Mouse (Mus musculus): ENCODE data around the gene Cacna1c. TPM values are rescaled to one million over a fixed set of nuclear protein-coding genes. Genes with fewer than 3 reads are reported as not detected.

Cacna1c gene
- total RNA-seq, 2 experiments from 2014 or later = 66.2 to 66.7 TPM

DNA sequence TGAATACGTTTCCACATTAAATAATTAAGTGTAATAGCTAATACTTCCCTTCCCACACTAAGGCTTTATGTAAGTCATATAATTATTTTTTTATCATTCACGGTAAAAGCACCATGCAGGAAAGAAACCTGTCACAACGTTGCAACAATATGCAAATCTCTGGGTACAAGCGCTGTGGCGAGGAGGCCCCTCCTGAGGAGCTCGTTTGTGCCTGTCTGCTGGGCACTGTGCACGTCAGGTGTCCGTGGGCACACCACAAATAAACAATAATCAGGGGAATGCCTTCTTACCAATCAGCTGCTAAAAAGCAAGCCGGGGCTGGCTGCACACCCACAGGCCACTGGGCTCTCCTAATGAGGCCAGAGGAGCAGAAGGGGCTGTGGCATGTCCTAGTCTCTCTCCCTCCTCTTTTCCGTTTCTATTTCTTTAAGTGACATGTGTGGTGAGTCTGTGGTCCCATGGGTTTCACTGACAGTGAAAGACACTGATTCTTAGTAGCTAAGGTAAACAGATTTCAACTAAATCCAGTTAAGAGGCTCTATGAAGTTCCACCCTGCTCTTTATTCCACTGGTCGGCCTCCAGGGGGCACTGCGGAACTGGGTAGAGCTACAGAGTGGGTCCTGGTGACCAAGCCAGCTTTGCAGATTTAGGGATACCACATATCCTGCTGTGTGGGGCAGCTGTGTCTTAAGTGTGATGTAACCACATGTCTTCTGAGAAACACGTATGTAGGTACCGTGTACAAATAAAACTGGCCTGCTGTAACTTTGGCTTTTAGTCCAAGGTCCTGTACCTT is 549.8 kb downstream of the Cacna1c start:
- DNase-seq (ENCODE audit: extremely low spot score in 1 of 2, low spot score in 2 of 2) = peak; percentile 21 to 88
- intact Hi-C loops (cut with DNase I) = loop anchor here (5.0 to 10.0 kb wide), 2 partner anchors 461 to 548 kb away; partner anchors contain the start of gene Cacna1c

DNA sequence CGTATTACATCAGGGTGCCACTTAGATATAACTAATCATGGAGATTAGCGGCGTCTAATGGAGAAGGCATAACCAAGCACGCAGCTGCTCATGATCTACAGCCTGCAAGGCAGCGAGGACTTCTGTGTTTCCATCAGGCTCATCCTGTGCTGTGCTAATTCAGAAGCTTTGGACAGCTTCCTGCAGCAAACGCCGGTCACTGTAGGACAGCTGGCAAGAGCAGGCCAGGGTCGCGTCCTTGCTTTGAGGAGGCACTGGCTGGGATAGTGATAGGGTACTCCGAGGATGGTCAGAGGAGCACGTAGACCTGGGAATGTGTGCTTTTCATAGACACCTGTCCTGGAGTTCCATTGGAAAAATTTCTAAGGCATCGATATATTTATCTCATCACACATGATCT is 551.4 kb downstream of the Cacna1c start:
- intact Hi-C loops (cut with DNase I) = loop anchor here (5.0 to 10.0 kb wide), 2 partner anchors 462 to 550 kb away; partner anchors contain the start of gene Cacna1c
- DNase-seq (ENCODE audit: extremely low spot score in 1 of 2, low spot score in 2 of 2) = no peak

DNA sequence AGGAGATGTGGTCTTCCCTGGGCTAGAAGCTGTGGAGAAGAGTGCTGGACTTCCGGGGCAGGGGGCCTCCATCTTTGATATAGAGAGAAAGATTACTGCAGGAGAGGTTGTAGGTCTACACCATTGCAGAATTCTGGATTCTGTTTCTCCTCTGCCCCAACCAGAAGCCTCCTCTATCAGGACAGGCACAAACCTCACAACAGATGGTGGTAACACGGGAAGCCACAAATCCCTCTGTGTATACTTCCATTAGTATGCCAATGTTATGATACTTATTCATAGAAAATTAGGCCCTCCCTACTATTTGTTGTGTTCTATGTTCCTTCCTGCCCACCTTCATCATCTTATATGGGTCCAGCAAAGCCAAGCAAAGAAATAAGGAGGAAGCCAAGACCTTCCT is 552.7 kb downstream of the Cacna1c start:
- intact Hi-C loops (cut with DNase I) = loop anchor here (10.0 kb wide), 1 partner anchor 551 kb away; the partner anchor contains the start of gene Cacna1c
- DNase-seq (ENCODE audit: extremely low spot score in 1 of 2, low spot score in 2 of 2) = no peak

DNA sequence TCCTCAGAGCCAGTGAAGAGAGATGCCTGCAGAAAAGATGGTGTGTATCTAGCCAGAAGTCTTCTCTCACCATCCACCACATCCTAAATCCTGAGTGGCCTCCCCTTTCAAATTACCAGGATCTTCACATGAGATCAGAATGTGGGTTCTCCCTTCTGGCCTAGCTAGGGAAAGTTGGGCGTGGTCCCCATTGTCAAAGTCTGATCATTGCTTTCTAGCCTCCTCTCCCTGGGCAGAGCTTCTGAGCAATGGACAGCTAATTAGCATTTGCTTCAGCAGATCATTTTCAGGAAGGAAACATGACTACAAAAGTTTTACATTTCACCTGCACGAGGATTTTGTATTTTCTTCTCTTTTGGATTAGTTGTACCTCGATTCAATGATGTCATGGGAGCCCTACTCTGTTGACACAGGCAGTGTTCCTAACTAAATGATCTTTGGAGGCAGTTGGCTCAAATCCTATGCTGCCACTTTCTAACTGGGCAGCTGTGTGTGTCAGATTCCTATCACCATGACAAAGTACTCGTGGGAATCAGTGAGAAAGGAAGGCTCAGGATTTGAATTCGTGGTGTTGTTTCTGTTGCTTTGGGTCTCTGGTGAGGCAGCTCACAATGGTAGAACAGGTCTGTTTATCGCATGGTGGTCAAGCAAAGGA is 554.4 kb downstream of the Cacna1c start:
- DNase-seq (ENCODE audit: extremely low spot score in 1 of 2, low spot score in 2 of 2) = no peak
- intact Hi-C loops (cut with DNase I) = loop anchor here (10.0 kb wide), 1 partner anchor 553 kb away; the partner anchor contains the start of gene Cacna1c

DNA sequence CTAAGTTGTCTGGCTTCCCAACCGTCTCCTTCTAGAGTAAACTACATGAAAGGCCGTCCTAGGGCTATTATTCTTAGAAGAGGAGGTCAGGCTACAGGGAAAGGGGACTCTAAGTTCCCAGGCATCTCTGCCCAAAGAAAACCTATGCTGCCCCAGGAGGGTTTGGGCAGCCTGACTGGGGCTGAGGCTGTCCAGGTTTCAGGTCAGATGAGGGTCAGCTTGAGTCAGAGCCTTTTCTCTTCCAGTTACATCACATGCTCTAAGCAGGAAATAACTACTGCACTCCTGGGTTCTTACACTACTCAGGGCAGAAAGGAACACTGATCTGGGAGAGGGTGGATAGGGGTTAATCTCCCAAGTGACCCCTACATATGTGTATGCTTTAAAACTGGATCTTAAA is 556.4 kb downstream of the Cacna1c start:
- DNase-seq (ENCODE audit: extremely low spot score in 1 of 2, low spot score in 2 of 2) = no peak
- intact Hi-C loops (cut with DNase I) = loop anchor here (10.0 kb wide), 1 partner anchor 555 kb away; the partner anchor contains the start of gene Cacna1c

DNA sequence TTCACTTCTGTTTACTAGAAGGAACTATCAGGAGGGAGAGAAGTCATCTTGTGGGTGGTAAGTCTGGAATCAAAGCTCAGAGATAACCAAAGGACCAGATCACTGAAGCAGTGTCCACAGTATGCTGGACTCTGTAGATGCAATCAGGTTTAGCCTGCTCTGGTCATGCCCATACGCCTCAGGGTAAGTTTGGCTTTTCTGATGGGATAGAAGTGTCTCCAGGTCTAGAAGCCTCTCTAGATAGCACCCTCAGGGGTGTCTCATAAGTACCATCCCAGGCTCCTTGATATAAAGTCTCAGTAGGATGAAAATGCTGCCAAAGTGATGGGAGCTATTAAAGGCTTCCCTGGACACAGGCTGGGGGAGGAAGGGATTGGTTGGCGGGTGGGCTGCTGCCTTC is 557.3 kb downstream of the Cacna1c start:
- no peak for DNase-seq (ENCODE audit: extremely low spot score in 1 of 2, low spot score in 2 of 2)
- intact Hi-C loops (cut with DNase I) = no loop called here

DNA sequence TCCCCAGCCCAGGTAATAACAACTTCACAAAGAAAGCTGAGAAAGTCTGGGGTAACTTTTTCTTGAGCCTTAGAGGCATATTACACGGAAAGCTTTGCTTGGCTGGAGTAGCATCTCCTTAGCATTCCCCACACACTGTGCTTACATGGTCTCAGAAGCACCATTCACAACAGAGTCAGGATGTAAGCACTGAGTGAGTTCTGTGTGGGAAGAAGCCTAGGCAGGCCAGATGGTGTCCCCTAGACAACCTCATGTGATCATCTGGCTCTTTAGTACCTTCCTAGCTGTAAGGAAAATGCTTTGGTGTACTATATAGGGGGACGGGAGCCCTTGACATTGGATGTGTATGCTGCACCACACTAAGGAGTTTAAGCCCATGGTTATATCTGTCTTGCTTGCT is 563.7 kb downstream of the Cacna1c start:
- no peak for DNase-seq (ENCODE audit: extremely low spot score in 1 of 2, low spot score in 2 of 2)

DNA sequence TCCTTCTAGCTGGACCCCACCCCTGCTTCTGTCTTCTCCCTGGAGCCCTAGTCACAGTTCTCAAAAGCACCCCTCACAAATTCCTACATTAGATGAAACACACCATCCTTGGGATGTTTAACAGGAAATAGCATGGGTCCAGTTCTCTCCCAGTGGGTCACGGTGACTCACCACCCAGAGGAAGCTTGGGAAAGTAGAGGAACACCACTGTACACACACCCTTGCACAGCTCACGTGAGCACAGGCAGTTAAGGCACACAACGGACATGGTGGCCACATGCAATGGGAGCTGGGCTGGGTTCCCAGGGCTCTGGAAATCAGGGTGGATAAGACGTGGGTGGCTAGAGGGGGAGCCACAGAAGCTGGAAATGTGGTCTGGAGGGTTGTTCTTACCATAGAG is 566.2 kb downstream of the Cacna1c start:
- intact Hi-C loops (cut with DNase I) = no loop called here
- no peak for DNase-seq (ENCODE audit: extremely low spot score in 1 of 2, low spot score in 2 of 2)

More for the DNA sequence above, 563.7 kb downstream of the Cacna1c start:
- intact Hi-C loops (cut with DNase I) = no loop called here

DNA sequence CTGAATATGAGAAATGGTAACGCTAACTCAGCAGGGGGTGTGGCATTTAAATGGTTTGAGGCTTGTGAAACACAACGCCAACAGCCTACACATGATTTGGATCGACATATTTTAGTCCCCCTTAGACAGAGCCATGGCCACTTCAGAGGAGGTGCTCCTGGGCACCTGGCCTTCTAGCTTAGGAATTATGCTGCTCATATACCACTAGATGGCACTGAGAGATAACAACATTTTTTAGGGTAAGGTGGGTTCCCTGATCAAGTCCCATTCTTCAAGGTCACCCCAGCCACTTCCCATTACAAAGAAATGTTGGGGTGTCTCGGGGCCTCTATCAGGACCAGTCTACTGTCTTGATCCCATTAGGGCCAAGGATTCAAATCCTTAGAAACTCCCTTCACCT is 570.0 kb downstream of the Cacna1c start:
- intact Hi-C loops (cut with DNase I) = no loop called here
- DNase-seq (ENCODE audit: extremely low spot score in 1 of 2, low spot score in 2 of 2) = no peak

DNA sequence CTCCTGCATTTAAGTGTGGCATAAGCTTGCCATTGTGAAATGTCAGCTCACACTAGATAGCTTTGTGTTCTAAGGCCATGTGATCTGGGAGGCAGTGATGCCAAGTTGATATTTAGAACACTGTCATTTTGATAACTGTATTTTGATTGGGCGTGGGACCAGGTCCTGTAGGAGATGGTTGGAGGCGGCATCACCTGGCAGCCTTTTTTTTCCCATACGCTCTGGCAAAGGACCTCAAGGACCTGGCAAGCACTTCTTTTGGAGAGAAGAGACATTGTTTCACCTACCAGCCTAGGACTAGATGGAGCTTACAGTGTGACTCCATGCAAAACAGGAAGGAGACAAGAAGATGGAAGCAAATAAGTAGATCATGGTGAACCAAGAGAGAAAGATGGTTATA is 572.6 kb downstream of the Cacna1c start:
- no peak for DNase-seq (ENCODE audit: extremely low spot score in 1 of 2, low spot score in 2 of 2)
- intact Hi-C loops (cut with DNase I) = no loop called here

DNA sequence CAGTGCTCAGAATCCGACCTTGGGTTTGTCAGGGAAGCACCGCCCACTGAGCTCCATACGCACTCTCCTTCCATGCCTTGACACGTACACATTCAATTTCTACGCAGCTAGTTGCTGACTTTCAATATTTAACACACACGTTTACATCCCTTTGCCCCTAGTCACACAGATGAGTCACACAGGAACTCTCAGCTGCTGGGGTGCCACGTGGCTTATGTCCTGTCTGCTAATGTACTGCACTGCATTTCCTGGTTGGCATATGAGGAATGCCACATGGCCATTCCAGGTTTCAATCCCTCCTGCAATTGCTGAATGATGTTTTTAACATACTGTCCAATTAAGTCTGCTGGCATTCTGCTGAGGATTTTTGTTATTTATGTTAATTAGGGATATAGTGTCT is 574.4 kb downstream of the Cacna1c start:
- DNase-seq (ENCODE audit: extremely low spot score in 1 of 2, low spot score in 2 of 2) = no peak
- intact Hi-C loops (cut with DNase I) = no loop called here

DNA sequence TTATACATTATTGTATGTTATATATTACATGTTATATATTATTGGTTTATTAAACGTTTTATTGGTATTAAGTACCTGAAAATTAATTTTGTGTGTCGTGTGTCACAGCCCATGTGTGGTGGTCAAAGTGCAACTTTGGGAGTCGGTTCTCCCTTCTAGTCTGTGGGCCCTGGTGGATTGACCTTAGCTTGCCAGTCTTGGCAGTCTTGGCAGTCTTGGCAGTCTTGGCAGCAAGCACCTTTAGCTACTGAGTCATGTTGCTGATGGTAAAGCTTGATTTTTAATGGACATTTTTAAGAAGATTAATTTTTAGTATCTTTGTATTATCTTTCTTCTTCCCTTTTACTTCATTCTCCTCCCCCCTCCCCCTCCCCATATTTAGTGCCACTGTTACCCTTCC is 574.8 kb downstream of the Cacna1c start:
- intact Hi-C loops (cut with DNase I) = no loop called here
- no peak for DNase-seq (ENCODE audit: extremely low spot score in 1 of 2, low spot score in 2 of 2)

DNA sequence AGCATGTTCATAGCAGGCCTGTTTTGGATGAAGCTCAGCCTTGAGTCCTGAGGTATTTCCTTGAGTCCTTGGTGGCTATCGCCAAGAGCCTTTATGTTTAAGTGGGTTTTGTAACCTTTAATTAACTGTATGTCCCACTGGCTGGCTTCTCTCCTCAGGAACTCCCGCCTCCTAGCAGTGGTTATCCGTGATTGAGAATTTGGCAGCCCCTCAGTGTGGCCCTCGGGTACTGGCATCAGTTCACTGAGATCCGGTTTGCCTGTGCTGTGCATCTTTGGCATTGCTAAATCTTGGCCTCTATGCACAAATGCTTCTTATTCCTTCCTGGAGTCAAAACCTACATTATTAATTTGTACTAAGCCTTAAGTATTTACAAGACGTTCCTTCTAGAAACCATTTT is 587.3 kb downstream of the Cacna1c start:
- no peak for DNase-seq (ENCODE audit: extremely low spot score in 1 of 2, low spot score in 2 of 2)
- intact Hi-C loops (cut with DNase I) = no loop called here

DNA sequence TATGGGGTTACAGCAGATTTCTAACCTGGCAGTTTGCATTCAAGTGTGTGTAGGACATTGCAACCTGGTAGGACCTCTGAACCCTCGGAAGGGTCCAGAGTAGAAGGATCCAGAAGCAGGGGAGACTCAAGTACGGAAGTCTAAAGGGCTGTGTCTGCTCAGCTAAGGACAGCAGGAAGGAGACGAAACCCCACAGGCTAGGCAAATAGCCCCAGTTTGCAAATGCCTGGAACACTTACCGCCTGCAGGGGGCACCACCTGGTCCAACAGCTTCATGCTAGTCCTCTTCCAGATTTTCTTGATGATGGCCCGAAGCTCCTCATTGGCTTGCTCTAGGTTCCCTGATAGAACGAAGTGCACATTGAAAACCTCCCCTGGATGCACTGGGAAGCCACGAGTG is 590.2 kb downstream of the Cacna1c start:
- intact Hi-C loops (cut with DNase I) = no loop called here
- no peak for DNase-seq (ENCODE audit: extremely low spot score in 1 of 2, low spot score in 2 of 2)

DNA sequence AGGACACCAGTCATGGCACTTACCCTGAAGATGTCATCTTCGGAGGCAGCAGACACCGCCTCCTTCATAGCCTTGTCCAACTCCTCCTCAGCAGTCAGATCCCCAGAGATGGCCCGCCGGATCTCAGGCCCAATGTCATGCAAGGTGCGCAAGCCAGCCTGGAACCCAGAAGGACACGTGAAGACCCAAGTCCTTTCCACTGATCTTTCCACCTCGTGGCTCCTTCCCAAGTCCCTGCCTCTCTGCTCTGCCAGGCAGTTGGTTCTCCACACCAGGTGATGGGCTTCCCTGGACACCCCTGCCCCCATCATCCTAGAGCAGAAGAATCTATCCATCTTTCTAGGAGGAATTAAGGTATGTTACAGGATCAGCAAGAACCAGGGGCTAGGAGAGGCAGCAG is 592.4 kb downstream of the Cacna1c start:
- intact Hi-C loops (cut with DNase I) = no loop called here
- DNase-seq (ENCODE audit: extremely low spot score in 1 of 2, low spot score in 2 of 2) = no peak

DNA sequence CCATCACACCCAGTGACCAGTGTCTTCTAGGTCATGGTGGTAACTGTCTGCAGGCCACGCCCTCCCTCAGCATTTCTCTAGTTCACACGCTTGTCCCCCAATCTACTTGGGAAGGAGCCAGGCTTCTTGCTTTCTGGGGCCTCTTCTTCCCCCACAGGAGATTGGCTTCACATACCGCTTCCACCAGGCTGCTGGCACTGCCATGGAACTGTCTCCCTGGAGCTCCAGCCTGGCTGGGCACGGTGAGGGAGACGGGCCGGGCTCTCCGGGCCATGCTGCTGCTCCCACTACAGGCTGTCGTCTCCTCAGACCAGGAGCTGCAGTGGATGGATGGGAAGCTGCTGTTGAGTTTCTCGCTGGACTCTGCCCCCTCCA is 600.5 kb downstream of the Cacna1c start:
- DNase-seq (ENCODE audit: extremely low spot score in 1 of 2, low spot score in 2 of 2) = peak in 1 of 2 experiments; percentile 34
- intact Hi-C loops (cut with DNase I) = no loop called here

DNA sequence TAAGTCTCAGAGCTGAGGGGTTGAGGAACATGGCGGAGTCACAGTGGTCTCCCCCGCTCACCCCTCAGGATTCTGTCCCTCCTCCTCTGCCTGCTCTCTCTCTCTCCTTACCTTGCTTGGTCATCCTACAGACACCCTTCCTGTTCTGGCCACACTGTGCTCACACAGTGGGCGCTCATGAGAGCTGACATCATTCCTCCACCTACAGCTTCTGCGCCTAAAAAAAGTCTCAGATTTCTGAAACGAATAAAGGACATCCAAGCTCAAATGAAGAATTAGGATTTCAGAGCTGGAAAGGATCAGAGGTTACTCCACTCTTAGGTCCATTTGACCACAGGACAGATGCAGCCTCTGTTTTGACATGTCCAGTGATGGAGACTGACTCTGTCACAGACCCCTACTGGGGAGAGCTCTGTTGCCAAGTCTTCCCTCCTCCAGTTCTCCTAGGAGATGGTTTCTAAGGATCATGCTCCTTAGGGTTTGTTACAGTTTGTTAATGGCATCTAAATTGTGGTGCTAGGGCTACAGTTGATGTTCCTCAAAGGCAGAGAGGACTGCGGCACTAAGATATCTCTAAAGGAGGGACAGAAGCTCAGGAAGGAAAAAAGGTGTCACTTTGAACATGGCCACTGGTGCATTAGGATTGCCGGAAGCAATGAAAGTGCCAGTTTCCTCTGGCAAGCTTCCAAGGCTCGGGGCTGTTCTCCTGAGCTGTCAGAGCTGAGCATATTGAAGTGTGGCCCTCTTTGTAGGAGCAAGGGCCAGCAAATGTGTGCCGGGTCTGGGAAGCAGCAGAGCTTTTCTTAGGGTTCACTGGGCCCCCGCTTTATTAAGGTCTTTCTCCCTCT is 601.2 kb downstream of the Cacna1c start:
- intact Hi-C loops (cut with DNase I) = no loop called here
- DNase-seq (ENCODE audit: extremely low spot score in 1 of 2, low spot score in 2 of 2) = peak in 1 of 2 experiments; percentile 44

DNA sequence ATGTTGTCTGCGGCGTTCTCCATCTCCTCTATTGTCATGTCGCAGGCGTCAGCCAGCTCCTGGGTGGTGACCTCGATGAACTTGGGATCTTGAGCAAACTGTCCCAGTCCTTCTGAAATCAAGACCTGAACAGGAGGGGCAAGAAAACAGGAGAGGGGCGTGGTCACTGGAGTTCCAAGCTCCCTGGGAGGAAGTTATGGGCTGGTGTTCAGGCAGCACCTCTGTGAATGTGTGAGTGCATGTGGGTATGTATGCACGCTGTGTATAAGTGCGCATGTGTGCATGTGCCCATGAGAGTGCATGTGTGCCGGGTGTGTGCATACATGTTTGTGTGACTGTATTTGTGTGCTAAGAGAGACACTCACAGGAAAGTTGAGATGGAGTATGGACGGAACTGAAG is 602.1 kb downstream of the Cacna1c start:
- intact Hi-C loops (cut with DNase I) = no loop called here
- no peak for DNase-seq (ENCODE audit: extremely low spot score in 1 of 2, low spot score in 2 of 2)

DNA sequence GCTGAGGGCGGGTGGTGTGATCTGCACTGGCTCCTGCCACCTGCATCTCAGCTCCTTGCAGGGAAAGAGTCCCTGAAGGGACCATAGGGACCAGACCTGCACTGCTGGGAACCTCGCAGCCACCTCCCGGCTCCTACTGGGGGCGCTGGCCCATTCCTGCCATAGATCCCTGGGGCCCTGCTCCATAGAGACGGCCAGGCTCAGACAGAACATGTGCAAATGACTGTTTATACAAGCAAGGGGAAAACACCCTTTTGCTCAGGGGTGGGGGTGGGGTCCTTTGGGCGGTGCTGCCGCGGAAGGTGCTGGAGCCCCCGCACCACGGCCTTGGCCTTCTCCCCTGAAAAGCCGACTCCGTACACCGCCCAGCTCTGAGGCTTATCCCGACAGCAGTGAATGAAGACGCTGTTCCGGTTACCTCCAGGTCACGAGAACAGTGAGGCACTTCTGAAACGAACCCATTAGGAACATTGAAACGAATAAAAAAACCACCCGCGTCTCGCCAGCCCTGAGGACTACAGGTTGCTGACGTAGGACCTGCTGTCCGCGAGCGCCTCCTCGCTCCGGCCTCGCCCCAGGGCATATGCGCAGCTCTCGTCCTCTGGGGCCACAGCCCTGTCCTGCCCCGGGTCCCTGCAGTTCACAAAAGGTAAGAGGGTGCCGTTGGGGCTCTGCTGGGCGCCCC is 602.7 kb downstream of the Cacna1c start:
- peak in 1 of 2 experiments; percentile 34 for DNase-seq (ENCODE audit: extremely low spot score in 1 of 2, low spot score in 2 of 2)

More for the DNA sequence above, 602.7 kb downstream of the Cacna1c start:
- intact Hi-C loops (cut with DNase I) = no loop called here

Measured in left cerebral cortex, postnatal 10 days (tissue).